Comparison of ENCODE assay signal across 10 mouse cellular contexts in genomic region chr2:32430701-32431676, GRCm38 (mm10). TPM values are rescaled to one million over a fixed set of nuclear protein-coding genes. Genes with fewer than 3 reads are reported as not detected.
DNase-seq lines count a peak whose midpoint lies in the region; ATAC-seq and TF ChIP-seq lines count a peak whose summit lies in the region.
"Had no signal": no experiment of that assay in that cellular context is flagged by ENCODE, and none has a peak within 500 bp of the region (broad histone marks: within the 10 kb centered on the region; RNA-seq: fewer than 3 reads in every experiment).

No protein-coding gene starts in this region.

- no peak overlapping the region for H3K27ac ChIP-seq in ES-Bruce4 (ENCODE audit: insufficient read depth, low read length)
- H3K27ac ChIP-seq in layer of hippocampus, adult 2 months: peak overlapping the region; percentile 92
- peak overlapping the region; percentile 82 for H3K27ac ChIP-seq in lung, embryonic 14.5 days (ENCODE audit: low read depth)

- H3K4me3 ChIP-seq in ES-Bruce4 (ENCODE audit: low read depth, low read length): peak overlapping the region; percentile 36
- peak overlapping the region; percentile 56 for H3K4me3 ChIP-seq in layer of hippocampus, adult 2 months
- peak overlapping the region; percentile 40 for H3K4me3 ChIP-seq in lung, embryonic 14.5 days (ENCODE audit: low read depth, low read length)
- H3K4me3 ChIP-seq: megakaryocyte, embryonic 14.5 days had no signal

- 9% methylated on average over 18 of the region's 18 CpGs for WGBS in lung, embryonic 14.5 days

- peak; percentile 90 for ATAC-seq in lung, embryonic 14.5 days (ENCODE audit: insufficient read depth)

- TF ChIP-seq EP300 in ES-Bruce4 (IDR thresholded peaks at IDR 0.05; ENCODE audit: insufficient read depth, low read depth, low read length): no peak

- no peak for TF ChIP-seq POLR2A in ES-Bruce4 (IDR thresholded peaks at IDR 0.05; ENCODE audit: insufficient read depth, low read length)

- no peaks in the 10 kb centered on the region for H3K9me3 ChIP-seq in ES-Bruce4 (replicated peaks; ENCODE audit: control insufficient read depth, insufficient read depth, low read length, poor library complexity, severe bottlenecking)
- no peaks in the 10 kb centered on the region for H3K9me3 ChIP-seq in lung, embryonic 14.5 days (ENCODE audit: low read depth, low read length)
- H3K9me3 ChIP-seq: megakaryocyte, embryonic 14.5 days had no signal

- peak; percentile 90 for DNase-seq in cerebellum, adult 8-10 months
- DNase-seq in forelimb bud, embryonic 11.5 days (ENCODE audit: low read depth, low spot score): peak; percentile 93
- peak; percentile 68 for DNase-seq in heart, postnatal 25 days (ENCODE audit: low spot score)
- DNase-seq in layer of hippocampus, adult 2 months (ENCODE audit: low spot score in 2 of 2): peak; percentile 82 to 93
- DNase-seq in lung, embryonic 14.5 days: peak; percentile 92
- DNase-seq in retina, postnatal 1 day: peak; percentile 94
- DNase-seq in B cell, adult 2 months: no peak

- H3K9ac ChIP-seq in ES-Bruce4 (ENCODE audit: low read depth, poor library complexity, severe bottlenecking): peak overlapping the region; percentile 29; the same call in 1 of the 2 replicates
- H3K9ac ChIP-seq in lung, embryonic 14.5 days: peak overlapping the region; percentile 56

- peak overlapping the region; percentile 71 for H3K4me2 ChIP-seq in lung, embryonic 14.5 days

- no peak for TF ChIP-seq CTCF in ES-Bruce4 (IDR thresholded peaks at IDR 0.05; ENCODE audit: low read depth, low read length)
- peak; percentile 20 for TF ChIP-seq CTCF in layer of hippocampus, adult 2 months (conservative IDR thresholded peaks at IDR 0.05)
- no peak for TF ChIP-seq CTCF in lung, embryonic 14.5 days (IDR thresholded peaks at IDR 0.05; ENCODE audit: low read depth)

- intact Hi-C loops in heart, postnatal 25 days (cut with DNase I): no loop called here

- no peaks in the 10 kb centered on the region for H3K4me1 ChIP-seq in ES-Bruce4 (ENCODE audit: control insufficient read depth, insufficient read depth, low read length)
- H3K4me1 ChIP-seq in lung, embryonic 14.5 days (ENCODE audit: insufficient read depth): peaks cover 26% of the 10 kb centered on the region

- H3K27me3 ChIP-seq in ES-Bruce4 (ENCODE audit: control insufficient read depth, insufficient read depth, low read length, poor library complexity, severe bottlenecking): no peaks in the 10 kb centered on the region
- H3K27me3 ChIP-seq in lung, embryonic 14.5 days (ENCODE audit: insufficient read depth, low read length): no peaks in the 10 kb centered on the region
- H3K27me3 ChIP-seq: CH12.LX; megakaryocyte, embryonic 14.5 days had no signal

- no peaks in the 10 kb centered on the region for H3K36me3 ChIP-seq in ES-Bruce4 (ENCODE audit: control insufficient read depth, insufficient read depth, low read length, poor library complexity, severe bottlenecking)
- H3K36me3 ChIP-seq in lung, embryonic 14.5 days (ENCODE audit: insufficient read depth): no peaks in the 10 kb centered on the region

RNA-seq across cellular contexts. Expression of gene Naif1, which starts 19.3 kb away (rescaled TPM):
- 3.0 and 3.6 TPM in 2 replicates for polyA plus RNA-seq in ES-Bruce4 (2011; ENCODE audit: insufficient read depth, insufficient read length, low read depth, missing spikeins)
- total RNA-seq in heart, postnatal 25 days (2021): 1 to 10 TPM; 3.4 to 4.2 TPM
- 1 to 10 TPM; 4.3 to 4.5 TPM for total RNA-seq in layer of hippocampus, adult 2 months (2021)
- polyA plus RNA-seq in lung, embryonic 14.5 days (2014; fragmentation: Nextera tagmentation; extraction: Ambion mirVana): 5.7 and 6.5 TPM in 2 replicates

RNA-seq across cellular contexts. Expression of gene Slc25a25, which starts 20.3 kb away (rescaled TPM):
- polyA plus RNA-seq in ES-Bruce4 (2011; ENCODE audit: insufficient read depth, insufficient read length, low read depth, missing spikeins): 12.8 and 16.5 TPM in 2 replicates
- 1 to 10 TPM; 5.6 to 7.5 TPM for total RNA-seq in heart, postnatal 25 days (2021)
- 10 to 100 TPM; 54.5 to 57.6 TPM for total RNA-seq in layer of hippocampus, adult 2 months (2021)
- polyA plus RNA-seq in lung, embryonic 14.5 days (2014; fragmentation: Nextera tagmentation; extraction: Ambion mirVana): 16.3 and 19.5 TPM in 2 replicates

RNA-seq across cellular contexts. Expression of gene Ptges2, which starts 35.3 kb away (rescaled TPM):
- 18.1 and 22.2 TPM in 2 replicates for polyA plus RNA-seq in ES-Bruce4 (2011; ENCODE audit: insufficient read depth, insufficient read length, low read depth, missing spikeins)
- total RNA-seq in heart, postnatal 25 days (2021): 10 to 100 TPM; 78.1 to 81.2 TPM
- 10 to 100 TPM; 33.8 to 35.5 TPM for total RNA-seq in layer of hippocampus, adult 2 months (2021)
- 28.0 and 28.2 TPM in 2 replicates for polyA plus RNA-seq in lung, embryonic 14.5 days (2014; fragmentation: Nextera tagmentation; extraction: Ambion mirVana)

RNA-seq across cellular contexts. Expression of gene Lcn2, which starts 42.9 kb away (rescaled TPM):
- not detected in 2 replicates for polyA plus RNA-seq in ES-Bruce4 (2011; ENCODE audit: insufficient read depth, insufficient read length, low read depth, missing spikeins)
- total RNA-seq in heart, postnatal 25 days (2021): 1 to 10 TPM; 3.1 to 3.6 TPM
- total RNA-seq in layer of hippocampus, adult 2 months (2021): under 1 TPM in 1 of 2 experiments, not detected in 1; 0.69 TPM
- 1.6 TPM in 1 of 2 replicates, not detected in the other for polyA plus RNA-seq in lung, embryonic 14.5 days (2014; fragmentation: Nextera tagmentation; extraction: Ambion mirVana)
- total RNA-seq: CH12.LX had no signal

RNA-seq across cellular contexts. Expression of gene 1110008P14Rik, which starts 49.3 kb away (rescaled TPM):
- 25.7 and 30.5 TPM in 2 replicates for polyA plus RNA-seq in ES-Bruce4 (2011; ENCODE audit: insufficient read depth, insufficient read length, low read depth, missing spikeins)
- 10 to 100 TPM; 47.7 to 49.6 TPM for total RNA-seq in heart, postnatal 25 days (2021)
- 100 to 1,000 TPM; 160 to 170 TPM for total RNA-seq in layer of hippocampus, adult 2 months (2021)
- 32.4 and 33.3 TPM in 2 replicates for polyA plus RNA-seq in lung, embryonic 14.5 days (2014; fragmentation: Nextera tagmentation; extraction: Ambion mirVana)

Comparison
In these comparisons a context has a peak if more than half of its experiments do, and no peak if none do; other contexts are left out.
1. DNase-seq: peak in cerebellum, adult 8-10 months (single experiment), forelimb bud, embryonic 11.5 days (single experiment), heart, postnatal 25 days (single experiment), layer of hippocampus, adult 2 months (2 of 2), lung, embryonic 14.5 days (single experiment) and retina, postnatal 1 day (single experiment); none in B cell, adult 2 months (0 of 2).
2. RNA of gene Slc25a25, which starts 20.3 kb away (total RNA-seq): 54.5 to 57.6 TPM in layer of hippocampus, adult 2 months; 5.6 to 7.5 TPM in heart, postnatal 25 days; every median in the first group is over 4 times any median in the second.
3. Peak in every context shown above with its lines, with median percentiles within 50 percentile points of each other: H3K4me3 ChIP-seq.